ENCODE assay signal across 9 mouse cellular contexts in the genomic region with DNA sequence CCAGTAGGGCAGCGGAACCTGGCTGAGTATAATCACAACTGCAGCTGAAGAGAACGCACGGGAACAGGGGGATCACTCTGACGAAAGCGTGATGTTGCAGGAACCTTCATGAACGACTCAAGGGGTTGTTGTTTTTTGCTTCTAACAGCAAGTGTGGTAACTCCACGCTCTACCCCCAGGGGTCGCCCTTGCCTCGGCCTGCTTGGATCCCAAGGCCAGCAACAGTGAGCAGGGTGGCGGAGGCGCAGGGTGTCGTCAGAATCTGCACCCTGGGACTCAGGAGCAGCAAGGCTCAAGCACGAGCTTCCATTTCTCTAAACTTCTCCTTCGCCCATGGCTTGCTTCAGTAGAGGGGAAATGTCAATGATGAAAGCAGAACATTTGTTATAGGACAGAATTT. TPM values are rescaled to one million over a fixed set of nuclear protein-coding genes. Genes with fewer than 3 reads are reported as not detected.
DNase-seq lines count a peak whose midpoint lies in the region; ATAC-seq and TF ChIP-seq lines count a peak whose summit lies in the region.
"Had no signal": no experiment of that assay in that cellular context is flagged by ENCODE, and none has a peak within 500 bp of the region (broad histone marks: within the 10 kb centered on the region; RNA-seq: fewer than 3 reads in every experiment).

No protein-coding gene starts in this region.

- peak; percentile 61 for DNase-seq in CH12.LX (ENCODE audit: extremely low read depth)
- peak; percentile 95 for DNase-seq in adrenal gland, postnatal 14 days
- DNase-seq in embryo, embryonic 9.5 days (ENCODE audit: extremely low spot score): peak; percentile 76
- peak; percentile 80 to 89 for DNase-seq in layer of hippocampus, adult 2 months (ENCODE audit: low spot score in 2 of 2)
- DNase-seq in lung, postnatal 25 days (ENCODE audit: low spot score): peak; percentile 83
- DNase-seq in retina, postnatal 7 days (ENCODE audit: low read depth, low spot score): peak; percentile 65
- DNase-seq in urinary bladder, postnatal 10 days (ENCODE audit: low spot score): peak; percentile 76

- peak; percentile 84 for TF ChIP-seq RAD21 in CH12.LX (IDR thresholded peaks at IDR 0.05; ENCODE audit: low read depth, low read length)

- dilution Hi-C loops in CH12.LX (cut with MboI; ENCODE audit: extremely low pct_ligation_motif_present, extremely low pct_unique_long_range_greater_than_20kb, low sequenced_read_pairs): no loop called here

- WGBS in heart, embryonic 11.5 days (ENCODE audit: insufficient replicate concordance): 36% methylated on average over 14 of the region's 14 CpGs

- TF ChIP-seq CTCF in CH12.LX (conservative IDR thresholded peaks at IDR 0.05 in 1 of 2, IDR thresholded peaks at IDR 0.05 in 1 of 2; ENCODE audit: low read depth in 2 of 2, low read length in 2 of 2): peak; percentile 56 to 93
- TF ChIP-seq CTCF in layer of hippocampus, adult 2 months (conservative IDR thresholded peaks at IDR 0.05): peak; percentile 96

- H3K9me3 ChIP-seq in CH12.LX (replicated peaks; ENCODE audit: low read length): peaks cover 2% of the 10 kb centered on the region
- no peaks in the 10 kb centered on the region for H3K9me3 ChIP-seq in heart, embryonic 11.5 days (replicated peaks; ENCODE audit: control insufficient read depth, low read length)
- H3K9me3 ChIP-seq: hindbrain, embryonic 15.5 days had no signal

- no peak for ATAC-seq in heart, embryonic 11.5 days (replicated peaks; ENCODE audit: insufficient number of reproducible peaks, low FRiP score, low TSS enrichment)

- no peak for TF ChIP-seq POLR2A in CH12.LX (IDR thresholded peaks at IDR 0.05; ENCODE audit: low read depth, low read length)

- no peak overlapping the region for H3K9ac ChIP-seq in CH12.LX (ENCODE audit: insufficient read depth, low read depth)
- no peak overlapping the region for H3K9ac ChIP-seq in heart, embryonic 11.5 days (ENCODE audit: low read depth, low read length)
- H3K9ac ChIP-seq: hindbrain, embryonic 15.5 days had no signal

- H3K79me2 ChIP-seq in CH12.LX (replicated peaks; ENCODE audit: control insufficient read depth, extremely low read depth, insufficient read depth, poor library complexity, severe bottlenecking): no peaks in the 10 kb centered on the region

- peaks cover 3 to 11% of the 10 kb centered on the region in 2 experiments for H3K4me1 ChIP-seq in CH12.LX (ENCODE audit: control insufficient read depth in 1 of 2, insufficient read depth in 2 of 2)
- peaks cover 61% of the 10 kb centered on the region for H3K4me1 ChIP-seq in heart, embryonic 11.5 days (ENCODE audit: control insufficient read depth, insufficient read depth, low read length)

- no peak overlapping the region for H3K27ac ChIP-seq in CH12.LX (ENCODE audit: insufficient read depth, low read depth)
- peak overlapping the region; percentile 47; the same call in 1 of the 2 replicates for H3K27ac ChIP-seq in heart, embryonic 11.5 days (ENCODE audit: low read depth, low read length)
- peak overlapping the region; percentile 11; the same call in 1 of the 2 replicates for H3K27ac ChIP-seq in layer of hippocampus, adult 2 months

- no peak overlapping the region for H3K4me3 ChIP-seq in CH12.LX (replicated peaks in 1 of 3; ENCODE audit: low read depth in 2 of 3, low read length in 2 of 3, poor library complexity in 1 of 3)
- H3K4me3 ChIP-seq in heart, embryonic 11.5 days (ENCODE audit: low read depth, low read length): no peak overlapping the region
- no peak overlapping the region for H3K4me3 ChIP-seq in layer of hippocampus, adult 2 months
- H3K4me3 ChIP-seq: hindbrain, embryonic 15.5 days had no signal

- peaks cover 32 to 95% of the 10 kb centered on the region in 2 experiments for H3K36me3 ChIP-seq in CH12.LX (replicated peaks in 1 of 2; ENCODE audit: control insufficient read depth in 1 of 2, insufficient read depth in 1 of 2, low read length in 1 of 2)
- H3K36me3 ChIP-seq in heart, embryonic 11.5 days (ENCODE audit: control insufficient read depth, insufficient read depth, low read length): peaks cover 12% of the 10 kb centered on the region; the same call in 1 of the 2 replicates

- no peaks in the 10 kb centered on the region for H3K27me3 ChIP-seq in CH12.LX (replicated peaks)
- no peaks in the 10 kb centered on the region for H3K27me3 ChIP-seq in heart, embryonic 11.5 days (ENCODE audit: control insufficient read depth, insufficient read depth, low read length)
- H3K27me3 ChIP-seq: hindbrain, embryonic 15.5 days had no signal

- no peak for TF ChIP-seq EP300 in CH12.LX (IDR thresholded peaks at IDR 0.05; ENCODE audit: low read length)

- in situ Hi-C loops in CH12.LX (cut with MboI; ENCODE audit: low pct_ligation_motif_present, low pct_unique_long_range_greater_than_20kb, low sequenced_read_pairs): loop anchor here (5.0 to 10.0 kb wide), 2 partner anchors 80 to 193 kb away; no protein-coding TSS in a partner anchor

- no peak overlapping the region for H3K4me2 ChIP-seq in CH12.LX (ENCODE audit: insufficient read depth, low read depth, poor library complexity, severe bottlenecking)
- no peak overlapping the region for H3K4me2 ChIP-seq in heart, embryonic 11.5 days
- H3K4me2 ChIP-seq: hindbrain, embryonic 15.5 days had no signal

TF ChIP-seq in CH12.LX, 34 proteins besides CTCF, POLR2A, EP300 and RAD21:
- TF ChIP-seq SMC3 (IDR thresholded peaks at IDR 0.05; ENCODE audit: low read depth, low read length) (peak; percentile 92), HCFC1 (IDR thresholded peaks at IDR 0.05; ENCODE audit: low read depth, low read length) (no peak), ZC3H11A (IDR thresholded peaks at IDR 0.05; ENCODE audit: low read depth, low read length) (peak; percentile 66; the same call in 1 of the 2 replicates), MAZ (IDR thresholded peaks at IDR 0.05; ENCODE audit: low read depth, low read length) (no peak)

RNA-seq across cellular contexts. Expression of a gene that starts 22.1 kb away (rescaled TPM):
- total RNA-seq in CH12.LX (2012; rRNA removed) (50.5 and 58.5 TPM in 2 replicates), CH12.LX (2014; rRNA removed) (27.9 and 29.4 TPM in 2 replicates)
- polyA plus RNA-seq in CH12.LX (2012; ENCODE audit: insufficient read length, low read depth): 34.2 and 41.6 TPM in 2 replicates
- 4.1 and 16.3 TPM in 2 replicates for total RNA-seq in adrenal gland, postnatal 14 days (2021)
- 0.97 and 1.5 TPM in 2 replicates for polyA plus RNA-seq in heart, embryonic 11.5 days (2014; fragmentation: Nextera tagmentation; extraction: Ambion mirVana)
- 10 to 100 TPM; 28.3 to 28.8 TPM for total RNA-seq in layer of hippocampus, adult 2 months (2021)

RNA-seq across cellular contexts. Expression of a gene that starts 54.1 kb away (rescaled TPM):
- 66.1 and 74.6 TPM in 2 replicates for total RNA-seq in CH12.LX (2012; rRNA removed)
- 67.9 and 69.9 TPM in 2 replicates for total RNA-seq in CH12.LX (2014; rRNA removed)
- 87.4 and 96.4 TPM in 2 replicates for polyA plus RNA-seq in CH12.LX (2012; ENCODE audit: insufficient read length, low read depth)
- 52.9 and 58.0 TPM in 2 replicates for total RNA-seq in adrenal gland, postnatal 14 days (2021)
- polyA plus RNA-seq in heart, embryonic 11.5 days (2014; fragmentation: Nextera tagmentation; extraction: Ambion mirVana): 113 and 140 TPM in 2 replicates
- 100 to 1,000 TPM in 1 of 2 experiments, 10 to 100 TPM in 1; 95.2 to 101 TPM for total RNA-seq in layer of hippocampus, adult 2 months (2021)

RNA-seq across cellular contexts. Expression of a gene that starts 54.2 kb away (rescaled TPM):
- 0.30 and 0.46 TPM in 2 replicates for total RNA-seq in CH12.LX (2012; rRNA removed)
- 0.55 and 1.0 TPM in 2 replicates for total RNA-seq in CH12.LX (2014; rRNA removed)
- polyA plus RNA-seq in CH12.LX (2012; ENCODE audit: insufficient read length, low read depth): 0.97 and 1.5 TPM in 2 replicates
- 9.6 and 10.9 TPM in 2 replicates for total RNA-seq in adrenal gland, postnatal 14 days (2021)
- 11.7 and 12.3 TPM in 2 replicates for polyA plus RNA-seq in heart, embryonic 11.5 days (2014; fragmentation: Nextera tagmentation; extraction: Ambion mirVana)
- 10 to 100 TPM; 22.8 to 24.0 TPM for total RNA-seq in layer of hippocampus, adult 2 months (2021)
